9 mouse cellular contexts compared by ENCODE assay signal in genomic region chr3:101349542-101350307, GRCm38 (mm10). TPM values are rescaled to one million over a fixed set of nuclear protein-coding genes. Genes with fewer than 3 reads are reported as not detected.
DNase-seq lines count a peak whose midpoint lies in the region; ATAC-seq and TF ChIP-seq lines count a peak whose summit lies in the region.
"Had no signal": no experiment of that assay in that cellular context is flagged by ENCODE, and none has a peak within 500 bp of the region (broad histone marks: within the 10 kb centered on the region; RNA-seq: fewer than 3 reads in every experiment).

No protein-coding gene starts in this region.

- no peak overlapping the region for H3K4me2 ChIP-seq in kidney, postnatal 0 days (ENCODE audit: low read length)
- no peak overlapping the region for H3K4me2 ChIP-seq in embryonic facial prominence, embryonic 12.5 days (replicated peaks)
- no peak overlapping the region for H3K4me2 ChIP-seq in limb, embryonic 11.5 days (ENCODE audit: low read depth, severe bottlenecking)
- H3K4me2 ChIP-seq in midbrain, postnatal 0 days (ENCODE audit: low read depth, low read length, poor library complexity, severe bottlenecking), result no peak overlapping the region

- no peak overlapping the region for H3K4me3 ChIP-seq in kidney, postnatal 0 days (replicated peaks; ENCODE audit: low read depth, low read length)
- H3K4me3 ChIP-seq in embryonic facial prominence, embryonic 12.5 days, result no peak overlapping the region
- H3K4me3 ChIP-seq in limb, embryonic 11.5 days (ENCODE audit: low read depth, low read length), result no peak overlapping the region
- no peak overlapping the region for H3K4me3 ChIP-seq in midbrain, postnatal 0 days (ENCODE audit: low read depth, low read length)
- no peak overlapping the region for H3K4me3 ChIP-seq in gastrocnemius, adult 2 months

- no peaks in the 10 kb centered on the region for H3K27me3 ChIP-seq in kidney, postnatal 0 days (ENCODE audit: insufficient read depth, low read length)
- no peaks in the 10 kb centered on the region for H3K27me3 ChIP-seq in embryonic facial prominence, embryonic 12.5 days
- H3K27me3 ChIP-seq in limb, embryonic 11.5 days (ENCODE audit: control insufficient read depth, insufficient read depth, low read length), result no peaks in the 10 kb centered on the region
- no peaks in the 10 kb centered on the region for H3K27me3 ChIP-seq in midbrain, postnatal 0 days (ENCODE audit: insufficient read depth, low read length)

- no peaks in the 10 kb centered on the region for H3K36me3 ChIP-seq in kidney, postnatal 0 days (ENCODE audit: insufficient read depth, low read length)
- H3K36me3 ChIP-seq in embryonic facial prominence, embryonic 12.5 days, result no peaks in the 10 kb centered on the region
- no peaks in the 10 kb centered on the region for H3K36me3 ChIP-seq in limb, embryonic 11.5 days (ENCODE audit: control insufficient read depth, insufficient read depth, low read length)
- H3K36me3 ChIP-seq in midbrain, postnatal 0 days (ENCODE audit: insufficient read depth, low read length), result no peaks in the 10 kb centered on the region

- no peak for TF ChIP-seq CTCF in kidney, postnatal 0 days (IDR thresholded peaks at IDR 0.05; ENCODE audit: low read depth)
- no peak for TF ChIP-seq CTCF in midbrain, postnatal 0 days (IDR thresholded peaks at IDR 0.05)
- TF ChIP-seq CTCF in gastrocnemius, adult 2 months (IDR thresholded peaks at IDR 0.05), result no peak

- ATAC-seq in kidney, postnatal 0 days (replicated peaks; ENCODE audit: low FRiP score, low read depth), result no peak; the same call in 1 of the 2 replicates
- no peak; the same call in 1 of the 2 replicates for ATAC-seq in embryonic facial prominence, embryonic 12.5 days (ENCODE audit: insufficient number of reproducible peaks, insufficient read depth, low FRiP score, low TSS enrichment)
- peak; percentile 79; the same call in 1 of the 2 replicates for ATAC-seq in limb, embryonic 11.5 days (ENCODE audit: insufficient number of reproducible peaks, low FRiP score, low TSS enrichment, low read depth)
- peak; percentile 82 for ATAC-seq in midbrain, postnatal 0 days (ENCODE audit: low FRiP score)
- no peak for ATAC-seq in megakaryocyte-erythroid progenitor cell, adult 5-6 weeks (replicated peaks; ENCODE audit: low FRiP score, low TSS enrichment, poor library complexity, severe bottlenecking)

- no peak overlapping the region for H3K27ac ChIP-seq in kidney, postnatal 0 days
- peak overlapping the region; percentile 33; the same call in 1 of the 2 replicates for H3K27ac ChIP-seq in embryonic facial prominence, embryonic 12.5 days
- H3K27ac ChIP-seq in limb, embryonic 11.5 days (replicated peaks; ENCODE audit: low read depth, low read length), result peak overlapping the region; percentile 59; the same call in 1 of the 2 replicates
- H3K27ac ChIP-seq in midbrain, postnatal 0 days (ENCODE audit: low read depth, low read length), result peak overlapping the region; percentile 84
- no peak overlapping the region for H3K27ac ChIP-seq in gastrocnemius, adult 2 months

- no peak overlapping the region for H3K9ac ChIP-seq in kidney, postnatal 0 days (ENCODE audit: low read depth, low read length)
- no peak overlapping the region for H3K9ac ChIP-seq in embryonic facial prominence, embryonic 12.5 days
- no peak overlapping the region for H3K9ac ChIP-seq in limb, embryonic 11.5 days (ENCODE audit: low read length)
- H3K9ac ChIP-seq in midbrain, postnatal 0 days (replicated peaks; ENCODE audit: low read length, poor library complexity, severe bottlenecking), result no peak overlapping the region

- WGBS in kidney, postnatal 0 days, result 32% methylated on average over 6 of the region's 6 CpGs
- WGBS in embryonic facial prominence, embryonic 12.5 days, result 21% methylated on average over 6 of the region's 6 CpGs
- 23% methylated on average over 6 of the region's 6 CpGs for whole genome bisulfite sequencing in limb, embryonic 11.5 days
- WGBS in midbrain, postnatal 0 days, result 17% methylated on average over 6 of the region's 6 CpGs

- H3K4me1 ChIP-seq in kidney, postnatal 0 days (replicated peaks; ENCODE audit: insufficient read depth, low read length), result 0 out of 2 replicates have a peak, but pooled peaks cover 11% of the 10 kb centered on the region
- H3K4me1 ChIP-seq in embryonic facial prominence, embryonic 12.5 days, result peaks cover 34% of the 10 kb centered on the region
- peaks cover 25% of the 10 kb centered on the region for H3K4me1 ChIP-seq in limb, embryonic 11.5 days (ENCODE audit: control insufficient read depth, insufficient read depth, low read length)
- H3K4me1 ChIP-seq in midbrain, postnatal 0 days (ENCODE audit: insufficient read depth, low read length), result peaks cover 23% of the 10 kb centered on the region

- intact Hi-C loops in gastrocnemius, adult 2 months (cut with DNase I), result no loop called here

- DNase-seq in kidney, postnatal 0 days (ENCODE audit: low spot score), result peak; percentile 76
- DNase-seq in kidney, postnatal 14 days, result no peak
- DNase-seq in limb, embryonic 11.5 days (ENCODE audit: low spot score), result peak; percentile 53
- peak; percentile 73 for DNase-seq in midbrain, postnatal 0 days (ENCODE audit: low spot score)
- no peak for DNase-seq in cerebellum, adult 18-20 months
- no peak for DNase-seq in gastrocnemius, adult 2 months
- DNase-seq: adrenal gland, postnatal 14 days had no signal

- no peaks in the 10 kb centered on the region for H3K9me3 ChIP-seq in kidney, postnatal 0 days (replicated peaks; ENCODE audit: low read length)
- no peaks in the 10 kb centered on the region for H3K9me3 ChIP-seq in embryonic facial prominence, embryonic 12.5 days
- no peaks in the 10 kb centered on the region for H3K9me3 ChIP-seq in limb, embryonic 11.5 days (ENCODE audit: control insufficient read depth, low read length)
- no peaks in the 10 kb centered on the region for H3K9me3 ChIP-seq in midbrain, postnatal 0 days (ENCODE audit: low read length)

RNA-seq across cellular contexts. Expression of gene Igsf3, which starts 27.2 kb away (rescaled TPM):
- 15.3 and 16.9 TPM in 2 replicates for polyA plus RNA-seq in kidney, postnatal 0 days (2015; fragmentation: Nextera tagmentation; extraction: Ambion mirVana)
- polyA plus RNA-seq in embryonic facial prominence, embryonic 12.5 days (2016; fragmentation: Nextera tagmentation; extraction: Ambion mirVana), result 92.3 and 93.3 TPM in 2 replicates
- 57.5 and 60.1 TPM in 2 replicates for polyA plus RNA-seq in limb, embryonic 11.5 days (2014; fragmentation: Nextera tagmentation; extraction: Ambion mirVana)
- 102 and 104 TPM in 2 replicates for total RNA-seq in midbrain, postnatal 0 days (2014; rRNA removed)
- 84.2 and 84.9 TPM in 2 replicates for polyA plus RNA-seq in midbrain, postnatal 0 days (2015; fragmentation: Nextera tagmentation; extraction: Ambion mirVana)
- 14.2 and 22.4 TPM in 2 replicates for total RNA-seq in megakaryocyte-erythroid progenitor cell, adult 5-6 weeks (2014; fragmentation: Nextera tagmentation)
- total RNA-seq in megakaryocyte-erythroid progenitor cell, adult 5-6 weeks (2017), result 8.4 and 12.3 TPM in 2 replicates
- total RNA-seq in gastrocnemius, adult 2 months (2021), result 1 to 10 TPM; 3.0 to 3.2 TPM

Comparison
In these comparisons a context has a peak if more than half of its experiments do, and no peak if none do; other contexts are left out.
1. DNase-seq: peak in kidney, postnatal 0 days (single experiment), limb, embryonic 11.5 days (single experiment) and midbrain, postnatal 0 days (single experiment); none in kidney, postnatal 14 days (single experiment), cerebellum, adult 18-20 months (0 of 2) and gastrocnemius, adult 2 months (single experiment).
2. ATAC-seq: peak in limb, embryonic 11.5 days (single experiment) and midbrain, postnatal 0 days (single experiment); none in kidney, postnatal 0 days (single experiment), embryonic facial prominence, embryonic 12.5 days (single experiment) and megakaryocyte-erythroid progenitor cell, adult 5-6 weeks (single experiment).
3. H3K27ac ChIP-seq: peak in embryonic facial prominence, embryonic 12.5 days (single experiment), limb, embryonic 11.5 days (single experiment) and midbrain, postnatal 0 days (single experiment); none in kidney, postnatal 0 days (single experiment) and gastrocnemius, adult 2 months (single experiment).